Mouse (Mus musculus) embryonic facial prominence, embryonic 13.5 days (tissue): ENCODE results near the gene Myadm. TPM values are rescaled to one million over a fixed set of nuclear protein-coding genes. Genes with fewer than 3 reads are reported as not detected.

ENCODE experiments used
- ATAC-seq: fragments of 200-750 bp; cut with Nextera tagmentation; 2 replicates; pipeline ENCODE4 v1.8.0; 2017; ENCODE audit warnings: low read depth; ENCODE audit not compliant: insufficient number of reproducible peaks, insufficient read depth, low FRiP score, low TSS enrichment
- H3K27ac ChIP-seq: fragments of 300-500 bp; sonication (generic); 2 replicates; pipeline ENCODE4 v1.5.1; 2015; ENCODE audit warnings: moderate library complexity, mild to moderate bottlenecking, inconsistent platforms
- H3K27me3 ChIP-seq: fragments of 300-500 bp; sonication (generic); 2 replicates; pipeline ENCODE4 v1.6.1; 2015; ENCODE audit warnings: mild to moderate bottlenecking, inconsistent platforms
- H3K36me3 ChIP-seq: fragments of 300-500 bp; sonication (generic); 2 replicates; pipeline ENCODE4 v1.6.1; 2015; ENCODE audit warnings: mild to moderate bottlenecking, inconsistent platforms
- H3K4me1 ChIP-seq: fragments of 300-500 bp; sonication (generic); 2 replicates; pipeline ENCODE4 v1.6.1; 2015; ENCODE audit warnings: inconsistent platforms
- H3K4me2 ChIP-seq: fragments of 300-500 bp; sonication (generic); 2 replicates; pipeline ENCODE4 v1.6.1; 2015; ENCODE audit warnings: moderate library complexity, mild to moderate bottlenecking, inconsistent platforms
- H3K4me3 ChIP-seq: fragments of 300-500 bp; sonication (generic); 2 replicates; pipeline ENCODE4 v1.5.1; 2015; ENCODE audit warnings: mild to moderate bottlenecking, inconsistent platforms
- H3K9ac ChIP-seq: fragments of 300-500 bp; sonication (generic); 2 replicates; pipeline ENCODE4 v1.6.1; 2015; ENCODE audit warnings: mild to moderate bottlenecking, inconsistent platforms
- H3K9me3 ChIP-seq: fragments of 300-500 bp; sonication (generic); 2 replicates; pipeline ENCODE4 v1.6.1; 2016; ENCODE audit warnings: inconsistent platforms
- WGBS: fragments of 180-500 bp; shearing (Covaris S2); methylation state at CpG from one replicate; pipeline ENCODE4 v1.1.7; 2015; ENCODE audit warnings: mixed read lengths; 5-methylcytosine and 5-hydroxymethylcytosine counted together
- polyA plus RNA-seq: library from polyadenylated mRNA; unstranded; fragments of >200 nt; fragmentation: Nextera tagmentation; extraction: Ambion mirVana; gene quantifications from 2 replicates; pipeline ENCODE4 v1.2.1, GENCODE M21; 2015

The Myadm gene
- polyA plus RNA-seq, 1 experiment from 2014 or later, result 43.3 TPM

DNA sequence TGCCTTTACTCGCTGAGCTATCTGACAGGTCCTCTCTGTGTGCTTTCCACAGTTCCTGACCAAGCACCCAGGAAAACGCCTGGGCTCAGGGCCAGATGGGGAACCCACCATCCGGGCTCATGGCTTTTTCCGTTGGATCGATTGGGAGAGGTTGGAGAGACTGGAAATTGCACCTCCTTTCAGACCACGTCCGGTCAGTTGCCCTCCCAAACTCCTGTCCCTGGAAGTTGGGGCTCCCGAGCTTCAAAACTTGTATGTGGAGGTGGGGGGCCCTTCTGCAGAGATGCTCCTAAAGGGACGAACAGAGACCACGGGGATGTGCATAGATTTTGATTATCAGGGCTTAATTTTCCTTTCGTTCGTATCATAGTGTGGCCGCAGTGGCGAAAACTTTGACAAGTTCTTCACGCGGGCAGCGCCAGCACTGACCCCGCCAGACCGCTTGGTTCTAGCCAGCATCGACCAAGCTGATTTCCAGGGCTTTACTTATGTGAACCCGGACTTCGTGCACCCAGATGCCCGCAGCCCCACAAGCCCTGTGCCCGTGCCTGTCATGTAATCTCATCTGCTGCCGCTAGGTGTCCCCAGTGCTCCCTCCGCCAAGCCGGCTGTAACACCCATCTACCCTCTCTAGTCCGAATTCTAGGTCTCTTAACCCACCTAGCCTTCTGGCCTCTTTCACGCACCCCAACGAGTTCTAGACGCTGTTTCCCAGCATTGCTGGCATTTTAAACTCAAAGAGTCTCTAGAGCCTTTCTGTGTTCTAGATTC lies 41.1 kb downstream of the Myadm start:
- peak overlapping the region; percentile 44; the same call in 1 of the 2 replicates for H3K9ac ChIP-seq

DNA sequence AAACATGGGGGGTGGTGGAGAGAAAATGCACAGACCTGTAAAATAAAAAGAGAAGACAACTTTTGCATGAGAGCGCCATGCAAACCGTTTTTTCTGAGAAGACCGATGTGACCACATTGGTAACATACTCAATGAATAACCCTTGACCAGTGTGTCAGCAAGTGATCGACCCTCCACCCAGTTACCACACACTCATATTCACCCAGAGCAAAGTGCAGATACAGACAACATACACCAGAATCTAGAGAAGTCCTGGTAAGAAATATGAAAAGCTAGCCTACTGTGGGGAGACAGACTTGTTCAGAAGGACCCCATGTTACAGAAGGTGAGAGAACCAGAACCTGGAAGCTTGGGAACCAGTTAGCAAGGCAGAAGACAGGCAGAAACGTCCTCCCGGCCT lies 42.3 kb downstream of the Myadm start:
- ATAC-seq, result no peak
- no peaks in the 10 kb centered on the region for H3K9me3 ChIP-seq
- H3K27me3 ChIP-seq, result peaks cover 9% of the 10 kb centered on the region
- no peaks in the 10 kb centered on the region for H3K36me3 ChIP-seq
- peaks cover 23% of the 10 kb centered on the region for H3K4me1 ChIP-seq
- H3K4me2 ChIP-seq, result peak overlapping the region; percentile 72
- WGBS, result 49% methylated on average over 6 of the region's 6 CpGs
- peak overlapping the region; percentile 92; the same call in 1 of the 2 replicates for H3K27ac ChIP-seq
- H3K4me3 ChIP-seq, result peak overlapping the region; percentile 68
- H3K9ac ChIP-seq, result no peak overlapping the region

More for the DNA sequence above, 41.1 kb downstream of the Myadm start:
- H3K4me1 ChIP-seq, result peaks cover 23% of the 10 kb centered on the region
- WGBS, result 19% methylated on average over 31 of the region's 31 CpGs
- H3K27me3 ChIP-seq, result peaks cover 9% of the 10 kb centered on the region
- H3K9me3 ChIP-seq, result no peaks in the 10 kb centered on the region
- no peak overlapping the region for H3K4me3 ChIP-seq
- H3K27ac ChIP-seq, result no peak overlapping the region
- H3K4me2 ChIP-seq, result peak overlapping the region; percentile 47
- no peak for ATAC-seq
- H3K36me3 ChIP-seq, result no peaks in the 10 kb centered on the region

DNA sequence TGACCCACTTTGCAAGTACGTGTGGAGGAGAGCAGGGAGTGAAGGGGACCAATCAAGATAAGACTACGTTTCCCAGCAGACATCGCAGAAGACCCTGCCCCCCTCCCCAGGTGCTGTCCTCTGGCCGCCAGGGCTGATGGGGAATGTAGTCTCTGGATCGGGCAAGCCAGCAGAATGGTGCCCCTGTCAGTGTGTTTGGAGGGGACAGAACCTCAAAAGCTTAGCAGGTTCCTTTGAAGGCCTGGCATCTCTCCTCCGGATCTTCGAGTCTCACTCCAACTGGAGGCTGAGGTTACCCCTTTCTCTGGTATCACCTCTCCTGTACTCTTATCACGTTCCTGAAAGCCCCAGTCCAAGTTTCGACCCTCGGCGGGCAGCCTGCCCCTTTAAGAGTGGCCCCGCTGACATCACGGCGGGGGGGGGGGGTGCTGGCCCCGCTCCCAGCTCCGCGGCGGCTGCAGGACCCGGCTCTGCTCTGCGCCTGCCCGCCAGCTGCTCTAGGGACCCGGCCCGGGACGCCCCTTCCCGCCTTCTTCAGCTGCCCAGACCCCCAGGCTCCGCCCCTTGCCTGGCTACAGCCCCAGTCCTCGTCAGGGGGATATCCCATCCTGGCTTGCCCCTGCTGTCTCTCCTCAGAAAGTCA lies 42.8 kb downstream of the Myadm start:
- Histone ChIP-seq H3K27me3 (peaks cover 9% of the 10 kb centered on the region), H3K4me2 (peak overlapping the region; percentile 72), H3K9me3 (no peaks in the 10 kb centered on the region), H3K9ac (peak overlapping the region; percentile 86), H3K4me3 (peak overlapping the region; percentile 68), H3K4me1 (peaks cover 23% of the 10 kb centered on the region), H3K36me3 (peaks cover 4% of the 10 kb centered on the region), H3K27ac (peak overlapping the region; percentile 92)
- ATAC-seq, result peak; percentile 91
- WGBS, result under 1% methylated on average over 26 of the region's 27 CpGs

DNA sequence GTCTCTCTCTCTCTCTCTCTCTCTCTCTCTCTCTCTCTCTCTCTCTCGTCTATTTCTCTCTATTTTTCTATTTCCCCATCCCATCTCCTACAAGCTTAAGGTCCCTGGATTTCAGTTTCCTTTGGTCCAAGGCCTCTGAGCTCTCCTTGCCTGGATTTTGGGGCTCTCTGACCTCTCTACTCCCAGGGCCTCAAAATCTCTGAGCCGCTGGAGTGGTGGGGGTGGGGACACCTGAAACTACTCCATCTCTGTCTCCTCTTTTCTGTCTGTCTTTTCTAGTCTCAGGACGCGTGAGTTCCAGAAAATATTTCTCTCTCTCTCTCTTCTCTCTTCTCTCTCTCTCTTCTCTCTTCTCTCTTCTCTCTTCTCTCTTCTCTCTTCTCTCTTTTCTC lies 43.3 kb downstream of the Myadm start:
- Histone ChIP-seq H3K9ac (peak overlapping the region; percentile 86), H3K9me3 (no peaks in the 10 kb centered on the region), H3K36me3 (peaks cover 6% of the 10 kb centered on the region), H3K27me3 (peaks cover 9% of the 10 kb centered on the region), H3K4me3 (peak overlapping the region; percentile 68), H3K27ac (peak overlapping the region; percentile 92), H3K4me2 (peak overlapping the region; percentile 72), H3K4me1 (peaks cover 23% of the 10 kb centered on the region)
- ATAC-seq, result no peak
- WGBS, result 1% methylated on average over 4 of the region's 4 CpGs

DNA sequence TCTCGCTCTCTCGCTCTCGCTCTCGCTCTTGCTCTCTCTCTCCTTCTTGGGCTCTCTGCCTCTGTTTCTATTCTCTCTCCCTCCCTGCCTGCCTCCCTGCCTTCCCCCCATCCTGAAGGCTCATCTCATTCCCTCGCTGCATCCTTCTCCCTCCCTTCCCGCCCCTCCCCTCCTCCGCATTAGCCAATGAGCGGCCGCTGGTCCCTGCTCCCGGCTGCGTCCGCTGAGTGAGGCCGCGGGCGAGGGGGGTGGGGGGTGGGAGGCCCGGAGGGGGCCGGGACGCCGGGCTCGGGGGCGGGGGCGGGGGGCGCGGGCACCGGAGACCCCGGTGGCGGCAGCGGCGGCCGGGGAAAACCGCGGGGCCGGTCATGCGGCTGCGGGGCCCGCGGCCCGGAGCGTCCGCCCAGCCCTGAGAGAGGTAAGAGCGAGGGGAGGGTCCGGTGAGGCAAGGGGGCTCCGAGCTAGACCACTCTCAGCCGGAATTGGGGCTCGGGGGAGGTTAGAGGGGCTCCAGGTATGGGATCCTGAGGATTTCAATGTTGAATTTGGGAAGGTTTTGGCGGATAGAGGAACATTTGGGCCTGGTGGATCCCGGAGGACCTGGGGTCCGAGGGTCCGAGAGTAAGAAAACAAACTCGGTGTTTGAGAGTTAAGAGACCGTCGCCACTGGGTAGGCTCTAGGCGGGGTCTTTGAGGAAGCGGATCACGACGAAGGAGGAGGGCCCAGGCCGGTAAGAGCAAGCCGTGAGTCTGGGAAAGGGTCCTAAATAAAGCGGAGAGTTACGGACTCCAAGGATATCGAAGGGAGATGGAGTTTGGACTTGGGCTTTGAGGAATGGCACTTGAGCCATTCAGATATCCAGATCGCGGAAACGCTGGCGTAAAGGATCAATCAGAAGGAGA lies 44.0 kb downstream of the Myadm start, which contains the start of gene Cacng7:
Gene Cacng7 (plus strand): TSS at position 337 of the 903 bp plus-strand sequence.
- WGBS, result 2% methylated on average over 65 of the region's 65 CpGs
- peaks cover 6% of the 10 kb centered on the region for H3K36me3 ChIP-seq
- peak; percentile 50; the same call in 1 of the 2 replicates for ATAC-seq
- peak within 1 kb of the TSS; percentile 86 for H3K9ac ChIP-seq
- H3K27me3 ChIP-seq, result peaks cover 9% of the 10 kb centered on the region
- H3K4me2 ChIP-seq, result peak within 1 kb of the TSS; percentile 72
- H3K27ac ChIP-seq, result peak within 1 kb of the TSS; percentile 92
- H3K4me3 ChIP-seq, result peak within 1 kb of the TSS; percentile 68
- H3K4me1 ChIP-seq, result peaks cover 23% of the 10 kb centered on the region
- no peaks in the 10 kb centered on the region for H3K9me3 ChIP-seq

DNA sequence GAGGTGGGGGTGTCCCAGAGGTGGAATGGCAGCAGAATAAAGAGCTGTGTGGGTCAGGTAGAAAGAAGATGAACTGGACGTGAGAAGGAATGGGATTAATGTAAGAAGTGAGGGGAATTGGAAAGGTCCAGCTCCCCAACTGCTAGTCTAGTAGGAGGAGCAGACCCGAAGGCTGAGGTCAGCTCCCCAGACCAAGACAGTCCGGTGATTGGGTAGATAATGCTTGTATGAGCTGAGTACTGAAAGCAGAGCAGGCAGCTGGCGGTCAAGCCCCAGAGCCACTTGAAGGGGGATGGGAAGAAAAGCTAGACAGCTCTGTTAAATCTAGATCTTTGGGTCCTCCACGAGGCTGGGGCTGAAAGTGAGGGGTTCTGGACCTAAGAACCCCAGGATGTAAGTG lies 44.7 kb downstream of the Myadm start:
- peaks cover 9% of the 10 kb centered on the region for H3K27me3 ChIP-seq
- no peak for ATAC-seq
- no peaks in the 10 kb centered on the region for H3K9me3 ChIP-seq
- H3K9ac ChIP-seq, result peak overlapping the region; percentile 86
- H3K36me3 ChIP-seq, result peaks cover 9% of the 10 kb centered on the region
- H3K4me3 ChIP-seq, result peak overlapping the region; percentile 68
- H3K27ac ChIP-seq, result peak overlapping the region; percentile 92
- peaks cover 23% of the 10 kb centered on the region for H3K4me1 ChIP-seq
- WGBS, result 6% methylated on average over 5 of the region's 5 CpGs
- H3K4me2 ChIP-seq, result peak overlapping the region; percentile 72

DNA sequence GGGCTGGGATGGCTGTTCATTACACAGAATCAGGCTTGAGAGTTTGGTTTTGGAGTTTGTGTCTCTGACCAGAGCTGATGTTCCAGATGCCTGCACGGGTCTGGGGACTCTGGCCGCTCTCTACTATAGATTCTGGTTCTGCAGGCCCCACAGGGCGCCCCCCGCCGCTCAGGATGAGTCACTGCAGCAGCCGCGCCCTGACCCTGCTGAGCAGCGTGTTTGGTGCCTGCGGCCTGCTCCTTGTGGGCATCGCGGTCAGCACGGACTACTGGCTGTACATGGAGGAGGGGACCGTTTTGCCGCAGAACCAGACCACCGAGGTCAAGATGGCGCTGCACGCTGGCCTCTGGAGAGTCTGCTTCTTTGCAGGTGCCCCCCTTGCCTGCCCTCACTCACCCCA lies 47.5 kb downstream of the Myadm start:
- Histone ChIP-seq H3K4me1 (peaks cover 11% of the 10 kb centered on the region), H3K27ac (no peak overlapping the region), H3K9ac (no peak overlapping the region), H3K27me3 (no peaks in the 10 kb centered on the region), H3K4me2 (no peak overlapping the region), H3K9me3 (no peaks in the 10 kb centered on the region), H3K4me3 (no peak overlapping the region), H3K36me3 (peaks cover 31% of the 10 kb centered on the region)
- 70% methylated on average over 17 of the region's 17 CpGs for WGBS
- ATAC-seq, result no peak

DNA sequence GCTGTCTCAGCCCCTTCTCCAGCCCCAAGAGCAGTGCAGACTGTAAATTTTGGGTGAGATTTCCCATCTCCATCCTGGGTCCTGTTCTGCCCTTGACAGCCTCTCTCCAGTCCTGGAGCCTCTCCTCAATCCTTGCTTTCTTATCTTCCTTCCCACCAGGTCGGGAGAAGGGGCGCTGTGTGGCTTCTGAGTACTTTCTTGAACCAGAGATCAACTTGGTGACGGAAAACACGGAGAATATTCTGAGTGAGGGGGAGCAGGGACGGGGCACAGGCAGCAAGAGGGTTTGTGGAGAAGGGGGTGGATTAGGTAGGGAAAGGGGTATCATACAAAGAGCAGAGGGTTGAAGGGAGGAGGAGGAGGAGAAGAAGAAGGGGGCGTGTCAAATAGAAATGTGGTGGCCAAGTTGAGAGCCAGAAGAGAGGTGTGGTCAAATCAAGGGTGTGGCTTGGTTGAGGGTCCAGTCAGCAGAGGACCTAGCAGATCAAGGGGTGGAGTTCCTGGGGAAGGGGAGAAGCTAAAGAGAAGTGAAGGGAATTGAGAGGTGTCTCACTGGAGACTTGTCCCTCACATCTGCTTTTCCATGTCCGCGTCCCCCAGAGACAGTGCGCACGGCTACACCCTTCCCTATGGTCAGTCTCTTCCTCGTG lies 49.5 kb downstream of the Myadm start:
- ATAC-seq, result no peak
- WGBS, result 78% methylated on average over 11 of the region's 11 CpGs
- no peak overlapping the region for H3K27ac ChIP-seq
- H3K9ac ChIP-seq, result no peak overlapping the region
- H3K4me3 ChIP-seq, result no peak overlapping the region
- no peaks in the 10 kb centered on the region for H3K27me3 ChIP-seq
- H3K4me1 ChIP-seq, result peaks cover 9% of the 10 kb centered on the region
- no peaks in the 10 kb centered on the region for H3K9me3 ChIP-seq
- no peak overlapping the region for H3K4me2 ChIP-seq
- peaks cover 46% of the 10 kb centered on the region for H3K36me3 ChIP-seq

DNA sequence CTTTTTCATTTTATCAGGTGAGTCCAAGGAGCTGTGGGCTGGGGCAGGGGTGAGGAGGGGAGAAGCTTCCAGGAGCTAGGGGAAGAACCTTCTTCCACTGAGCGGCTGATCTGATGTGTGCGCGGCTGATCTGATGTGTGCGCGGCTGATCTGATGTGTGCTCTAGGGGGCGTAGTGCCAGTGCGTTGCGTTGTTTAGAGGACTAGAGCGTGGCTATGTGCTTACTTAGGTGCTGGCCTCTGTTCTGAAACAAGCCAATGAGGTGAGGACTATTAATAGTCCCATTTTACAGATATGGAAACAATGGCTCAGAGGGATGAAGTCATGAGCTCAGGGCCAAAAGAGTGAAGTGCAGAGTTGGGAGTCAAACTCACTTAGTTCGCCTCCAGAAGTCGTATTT lies 50.1 kb downstream of the Myadm start:
- Histone ChIP-seq H3K36me3 (peaks cover 51% of the 10 kb centered on the region), H3K27me3 (no peaks in the 10 kb centered on the region), H3K4me2 (no peak overlapping the region), H3K4me3 (no peak overlapping the region), H3K27ac (no peak overlapping the region), H3K4me1 (peaks cover 3% of the 10 kb centered on the region; the same call in 1 of the 2 replicates), H3K9ac (no peak overlapping the region), H3K9me3 (no peaks in the 10 kb centered on the region)
- WGBS, result 93% methylated on average over 11 of the region's 11 CpGs
- no peak for ATAC-seq

DNA sequence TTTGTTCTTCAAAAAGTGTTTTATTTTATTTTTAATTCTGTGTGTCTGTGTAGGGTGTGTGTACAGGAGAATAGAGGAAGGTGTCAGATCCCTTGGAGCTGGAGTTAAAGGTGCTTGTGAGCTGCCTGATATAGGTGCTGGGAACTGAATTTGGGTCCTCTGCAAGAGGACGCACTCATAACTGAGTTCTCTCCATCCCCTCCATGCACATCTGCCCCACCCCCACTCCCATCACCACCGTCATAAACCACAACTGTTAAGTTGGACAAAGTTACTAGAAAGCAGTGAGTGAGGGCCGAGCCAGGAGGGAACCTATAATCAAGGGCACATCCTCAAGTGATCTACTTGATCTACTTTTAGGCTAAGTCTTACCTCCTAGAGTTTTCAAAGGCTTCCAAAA lies 55.0 kb downstream of the Myadm start:
- peaks cover 75% of the 10 kb centered on the region for H3K36me3 ChIP-seq
- no peaks in the 10 kb centered on the region for H3K27me3 ChIP-seq
- no peak overlapping the region for H3K27ac ChIP-seq
- WGBS, result 89% methylated on average over 3 of the region's 3 CpGs
- no peaks in the 10 kb centered on the region for H3K4me1 ChIP-seq
- no peak for ATAC-seq
- no peak overlapping the region for H3K4me3 ChIP-seq
- no peaks in the 10 kb centered on the region for H3K9me3 ChIP-seq
- no peak overlapping the region for H3K9ac ChIP-seq
- no peak overlapping the region for H3K4me2 ChIP-seq

DNA sequence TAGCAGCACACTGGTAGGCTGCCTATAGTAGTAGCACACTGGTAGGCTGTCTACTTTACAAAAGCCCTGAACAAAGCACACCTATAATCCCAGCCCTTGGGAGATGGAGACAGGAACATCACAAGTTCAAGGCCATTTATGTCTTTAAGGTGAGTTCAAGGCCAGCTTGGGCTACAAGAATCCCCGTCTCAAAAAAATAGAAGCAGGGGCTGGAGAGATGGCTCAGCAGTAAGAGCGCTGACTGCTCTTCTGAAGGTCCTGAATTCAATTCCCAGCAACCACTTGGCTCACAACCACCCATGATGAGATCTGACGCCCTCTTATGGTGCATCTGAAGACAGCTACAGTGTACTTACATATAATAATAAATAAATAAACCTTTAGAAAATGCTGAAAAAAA lies 56.4 kb downstream of the Myadm start:
- H3K4me3 ChIP-seq, result no peak overlapping the region
- H3K27ac ChIP-seq, result no peak overlapping the region
- WGBS, result 89% methylated on average over 3 of the region's 3 CpGs
- peaks cover 81% of the 10 kb centered on the region for H3K36me3 ChIP-seq
- no peaks in the 10 kb centered on the region for H3K9me3 ChIP-seq
- no peak overlapping the region for H3K4me2 ChIP-seq
- no peaks in the 10 kb centered on the region for H3K27me3 ChIP-seq
- no peaks in the 10 kb centered on the region for H3K4me1 ChIP-seq
- no peak for ATAC-seq
- H3K9ac ChIP-seq, result no peak overlapping the region
